Mouse (Mus musculus): ENCODE data around the gene Gm49353. TPM values are rescaled to one million over a fixed set of nuclear protein-coding genes. Genes with fewer than 3 reads are reported as not detected.

Gene Gm49353
- polyA plus RNA-seq, 1 experiment = not detected

Other genes starting within 250 kb of the Gm49353 start
- gene 2310057J18Rik, start 212.7 kb upstream of the Gm49353 start, polyA plus RNA-seq (2012; rRNA removed) = not detected in 2 replicates
- gene Soga3, start 55.1 kb upstream of the Gm49353 start, polyA plus RNA-seq (2012; rRNA removed) = 0.07 and 0.13 TPM in 2 replicates
- gene 9330159F19Rik, start 12.7 kb downstream of the Gm49353 start, polyA plus RNA-seq (2012; rRNA removed) = 3.1 and 3.2 TPM in 2 replicates
- gene Echdc1, start 114.2 kb downstream of the Gm49353 start, polyA plus RNA-seq (2012; rRNA removed) = 17.9 and 21.0 TPM in 2 replicates
- 24.6 and 26.4 TPM in 2 replicates for gene Rnf146, start 163.5 kb downstream of the Gm49353 start, polyA plus RNA-seq (2012; rRNA removed)